ENCODE assay signal across 21 mouse cellular contexts in the genomic region with DNA sequence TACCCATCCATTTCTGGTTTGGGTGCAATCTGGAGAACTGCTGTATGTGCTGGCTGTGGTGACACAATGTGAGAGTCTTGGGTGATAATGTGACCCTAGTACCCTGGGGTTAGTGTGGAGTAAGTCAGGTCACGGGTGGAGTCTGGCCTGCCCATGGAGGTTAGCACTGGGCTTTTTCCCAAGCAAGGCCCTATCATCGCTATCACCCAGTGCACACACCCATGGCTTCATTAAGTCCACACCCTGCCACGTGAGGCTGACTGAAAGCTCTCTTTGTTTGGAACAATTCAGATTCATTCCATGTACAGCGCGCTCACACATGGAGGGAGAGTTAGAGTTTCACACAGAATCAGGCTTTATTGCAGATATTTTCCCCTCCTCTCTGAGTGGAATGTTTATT. TPM values are rescaled to one million over a fixed set of nuclear protein-coding genes. Genes with fewer than 3 reads are reported as not detected.
DNase-seq lines count a peak whose midpoint lies in the region; ATAC-seq lines count a peak whose summit lies in the region.
"Had no signal": no experiment of that assay in that cellular context is flagged by ENCODE, and none has a peak within 500 bp of the region (broad histone marks: within the 10 kb centered on the region; RNA-seq: fewer than 3 reads in every experiment).

No protein-coding gene starts in this region.

- no peak overlapping the region for H3K4me3 ChIP-seq in hindbrain, embryonic 13.5 days
- H3K4me3 ChIP-seq: embryonic facial prominence, embryonic 12.5 days; forebrain, embryonic 15.5 days; lung, embryonic 15.5 days had no signal

- 63% methylated on average over 5 of the region's 5 CpGs for WGBS in hindbrain, embryonic 13.5 days

- H3K36me3 ChIP-seq in hindbrain, embryonic 13.5 days: no peaks in the 10 kb centered on the region
- H3K36me3 ChIP-seq: embryonic facial prominence, embryonic 12.5 days; forebrain, embryonic 15.5 days; lung, embryonic 15.5 days had no signal

- ATAC-seq in hindbrain, embryonic 13.5 days (ENCODE audit: low FRiP score): no peak
- ATAC-seq: forebrain, embryonic 15.5 days; inflammation-experienced regulatory T-cells, adult 6 months; Patski had no signal

- peak; percentile 28 for DNase-seq in layer of hippocampus, adult 11-12 months (ENCODE audit: low spot score)
- no peak for DNase-seq in layer of hippocampus, postnatal 36 days
- DNase-seq in brain, adult 2 months (ENCODE audit: low read depth, low spot score): peak; percentile 72
- peak; percentile 17 for DNase-seq in gastrocnemius, postnatal 25 days
- DNase-seq in skeletal muscle tissue, adult 2 months (ENCODE audit: low read depth, low spot score): peak; percentile 47
- no peak for DNase-seq in B cell, adult 2 months
- DNase-seq: adrenal gland, postnatal 10 days; cerebellum, postnatal 36 days; heart, postnatal 14 days; kidney, postnatal 4 days; liver; right cerebral cortex, postnatal 14 days had no signal

- H3K27ac ChIP-seq in hindbrain, embryonic 13.5 days: no peak overlapping the region
- H3K27ac ChIP-seq: embryonic facial prominence, embryonic 12.5 days; forebrain, embryonic 15.5 days; lung, embryonic 15.5 days had no signal

- H3K9ac ChIP-seq in hindbrain, embryonic 13.5 days: no peak overlapping the region
- H3K9ac ChIP-seq: embryonic facial prominence, embryonic 12.5 days; forebrain, embryonic 15.5 days; lung, embryonic 15.5 days had no signal

- no peaks in the 10 kb centered on the region for H3K27me3 ChIP-seq in hindbrain, embryonic 13.5 days
- H3K27me3 ChIP-seq: CH12.LX; embryonic facial prominence, embryonic 12.5 days; forebrain, embryonic 15.5 days had no signal

- no peak overlapping the region for H3K4me2 ChIP-seq in hindbrain, embryonic 13.5 days
- H3K4me2 ChIP-seq: embryonic facial prominence, embryonic 12.5 days; forebrain, embryonic 15.5 days; lung, embryonic 15.5 days had no signal

- H3K9me3 ChIP-seq in hindbrain, embryonic 13.5 days: no peaks in the 10 kb centered on the region
- H3K9me3 ChIP-seq: embryonic facial prominence, embryonic 12.5 days; forebrain, embryonic 15.5 days; lung, embryonic 15.5 days had no signal

- 0 out of 2 replicates have a peak, but pooled peaks cover 8% of the 10 kb centered on the region for H3K4me1 ChIP-seq in hindbrain, embryonic 13.5 days (replicated peaks)
- H3K4me1 ChIP-seq: embryonic facial prominence, embryonic 12.5 days; forebrain, embryonic 15.5 days; lung, embryonic 15.5 days had no signal

RNA-seq across cellular contexts. Expression of a gene that starts 3.7 kb away (rescaled TPM):
- total RNA-seq in layer of hippocampus, postnatal 36 days (2021): not detected
- not detected for total RNA-seq in gastrocnemius, postnatal 25 days (2021)
- polyA plus RNA-seq in hindbrain, embryonic 13.5 days (2015; fragmentation: Nextera tagmentation; extraction: Ambion mirVana): not detected in 2 replicates
- total RNA-seq: adrenal gland, postnatal 10 days; CH12.LX; heart, adult 18-20 months; heart, postnatal 14 days; left cerebral cortex, postnatal 10 days had no signal
- polyA plus RNA-seq: embryonic facial prominence, embryonic 12.5 days; forebrain, embryonic 15.5 days; inflammation-experienced regulatory T-cells, adult 6 months; lung, embryonic 15.5 days; Patski had no signal

RNA-seq across cellular contexts. Expression of a gene that starts 18.7 kb away (rescaled TPM):
- not detected for total RNA-seq in layer of hippocampus, postnatal 36 days (2021)
- total RNA-seq in gastrocnemius, postnatal 25 days (2021): not detected
- not detected in 2 replicates for polyA plus RNA-seq in hindbrain, embryonic 13.5 days (2015; fragmentation: Nextera tagmentation; extraction: Ambion mirVana)
- total RNA-seq: adrenal gland, postnatal 10 days; CH12.LX; heart, adult 18-20 months; heart, postnatal 14 days; left cerebral cortex, postnatal 10 days had no signal
- polyA plus RNA-seq: embryonic facial prominence, embryonic 12.5 days; forebrain, embryonic 15.5 days; inflammation-experienced regulatory T-cells, adult 6 months; Patski had no signal

RNA-seq across cellular contexts. Expression of a gene that starts 18.8 kb away (rescaled TPM):
- total RNA-seq in layer of hippocampus, postnatal 36 days (2021): 10 to 100 TPM in 1 of 2 experiments, 1 to 10 TPM in 1; 9.0 to 10.2 TPM
- 10 to 100 TPM; 11.6 to 13.0 TPM for total RNA-seq in gastrocnemius, postnatal 25 days (2021)
- 3.5 and 3.8 TPM in 2 replicates for polyA plus RNA-seq in hindbrain, embryonic 13.5 days (2015; fragmentation: Nextera tagmentation; extraction: Ambion mirVana)

RNA-seq across cellular contexts. Expression of a gene that starts 34.3 kb away (rescaled TPM):
- total RNA-seq in layer of hippocampus, postnatal 36 days (2021): 1 to 10 TPM; 1.1 to 3.5 TPM
- total RNA-seq in gastrocnemius, postnatal 25 days (2021): 1 to 10 TPM in 1 of 2 experiments, under 1 TPM in 1; 0.33 to 2.6 TPM
- polyA plus RNA-seq in hindbrain, embryonic 13.5 days (2015; fragmentation: Nextera tagmentation; extraction: Ambion mirVana): 0.23 and 0.40 TPM in 2 replicates
- total RNA-seq: CH12.LX had no signal
- polyA plus RNA-seq: inflammation-experienced regulatory T-cells, adult 6 months; Patski had no signal

Comparison
In these comparisons a context has a peak if more than half of its experiments do, and no peak if none do; other contexts are left out.
1. DNase-seq: peak in layer of hippocampus, adult 11-12 months (single experiment), brain, adult 2 months (single experiment), gastrocnemius, postnatal 25 days (single experiment) and skeletal muscle tissue, adult 2 months (single experiment); none in layer of hippocampus, postnatal 36 days (0 of 2) and B cell, adult 2 months (0 of 2).